Comparison of ENCODE assay signal across 9 mouse cellular contexts in genomic region chr3:135887033-135887855, GRCm38 (mm10).
DNase-seq lines count a peak whose midpoint lies in the region; ATAC-seq and TF ChIP-seq lines count a peak whose summit lies in the region.
"Had no signal": no experiment of that assay in that cellular context is flagged by ENCODE, and none has a peak within 500 bp of the region (broad histone marks: within the 10 kb centered on the region; RNA-seq: fewer than 3 reads in every experiment).

No protein-coding gene starts in this region.

- ATAC-seq in forebrain, embryonic 15.5 days (replicated peaks): peak; percentile 84

- 21% methylated on average over 9 of the region's 9 CpGs for WGBS in forebrain, embryonic 15.5 days
- WGBS in midbrain, embryonic 10.5 days: 76% methylated on average over 9 of the region's 9 CpGs

- H3K9me3 ChIP-seq in forebrain, embryonic 15.5 days: no peaks in the 10 kb centered on the region
- no peaks in the 10 kb centered on the region for H3K9me3 ChIP-seq in midbrain, embryonic 10.5 days (replicated peaks)
- H3K9me3 ChIP-seq: limb, embryonic 12.5 days had no signal

- peak overlapping the region; percentile 48; the same call in 1 of the 2 replicates for H3K27ac ChIP-seq in left cerebral cortex, adult 2 months
- peak overlapping the region; percentile 50 for H3K27ac ChIP-seq in forebrain, embryonic 15.5 days (replicated peaks)
- peak overlapping the region; percentile 28 for H3K27ac ChIP-seq in midbrain, embryonic 10.5 days (replicated peaks)
- H3K27ac ChIP-seq: heart, adult 2 months; limb, embryonic 12.5 days had no signal

- H3K4me1 ChIP-seq in forebrain, embryonic 15.5 days: peaks cover 14% of the 10 kb centered on the region
- peaks cover 4% of the 10 kb centered on the region for H3K4me1 ChIP-seq in midbrain, embryonic 10.5 days

- no peaks in the 10 kb centered on the region for H3K36me3 ChIP-seq in forebrain, embryonic 15.5 days
- H3K36me3 ChIP-seq in midbrain, embryonic 10.5 days: no peaks in the 10 kb centered on the region
- H3K36me3 ChIP-seq: limb, embryonic 12.5 days had no signal

- DNase-seq in left cerebral cortex, adult 2 months (ENCODE audit: extremely low spot score in 1 of 2, low spot score in 2 of 2): no peak
- DNase-seq in left cerebral cortex, adult 18-20 months (ENCODE audit: low spot score in 2 of 2): no peak
- DNase-seq in midbrain, embryonic 10.5 days (ENCODE audit: low spot score): no peak
- DNase-seq in spleen, postnatal 4 days (ENCODE audit: low spot score in 2 of 2): no peak
- no peak for DNase-seq in gastrocnemius, adult 18-20 months (ENCODE audit: low spot score)
- no peak for DNase-seq in frontal cortex, postnatal 36 days (ENCODE audit: low spot score in 2 of 2)

- intact Hi-C loops in left cerebral cortex, adult 2 months (cut with DNase I): loop anchor here (2.0 to 10.0 kb wide), 6 partner anchors 490 to 1865 kb away; no protein-coding TSS in a partner anchor

- no peak for TF ChIP-seq CTCF in left cerebral cortex, adult 2 months (IDR thresholded peaks at IDR 0.05)

- H3K4me2 ChIP-seq in forebrain, embryonic 15.5 days (replicated peaks): peak overlapping the region; percentile 14
- H3K4me2 ChIP-seq: limb, embryonic 12.5 days had no signal

- H3K27me3 ChIP-seq in forebrain, embryonic 15.5 days: no peaks in the 10 kb centered on the region
- H3K27me3 ChIP-seq in midbrain, embryonic 10.5 days (ENCODE audit: low read depth, poor library complexity, severe bottlenecking): no peaks in the 10 kb centered on the region
- H3K27me3 ChIP-seq: limb, embryonic 12.5 days had no signal

- H3K9ac ChIP-seq in forebrain, embryonic 15.5 days (replicated peaks): no peak overlapping the region
- H3K9ac ChIP-seq: limb, embryonic 12.5 days had no signal

- 0 out of 2 replicates have a peak overlapping the region, but pooled peaks have one; percentile 24 for H3K4me3 ChIP-seq in left cerebral cortex, adult 2 months
- no peak overlapping the region for H3K4me3 ChIP-seq in forebrain, embryonic 15.5 days
- H3K4me3 ChIP-seq in midbrain, embryonic 10.5 days: no peak overlapping the region
- H3K4me3 ChIP-seq: heart, adult 2 months; limb, embryonic 12.5 days had no signal
